Mouse (Mus musculus) bone marrow, adult 2 months (tissue): ENCODE measurements at regions not wholly inside any gene's neighbourhood (a gene's known extent, or its start where the extent isn't known, plus 50 kb on each side); places are given as distances from the start of the nearest gene placed in this dataset.

Experiments used
- CTCF ChIP-seq: fragments of 200-500 bp; IDR thresholded peaks from 2 replicates; pipeline ENCODE4 v1.5.1; 2011; ENCODE audit warnings: low read length, control low read depth; ENCODE audit not compliant: control insufficient read depth, insufficient read depth
- POLR2A ChIP-seq: fragments of 200-500 bp; IDR thresholded peaks from 2 replicates; pipeline ENCODE4 v1.6.1; 2011; ENCODE audit warnings: low read depth, mild to moderate bottlenecking, control low read depth, low read length, borderline replicate concordance; ENCODE audit not compliant: control insufficient read depth

DNA sequence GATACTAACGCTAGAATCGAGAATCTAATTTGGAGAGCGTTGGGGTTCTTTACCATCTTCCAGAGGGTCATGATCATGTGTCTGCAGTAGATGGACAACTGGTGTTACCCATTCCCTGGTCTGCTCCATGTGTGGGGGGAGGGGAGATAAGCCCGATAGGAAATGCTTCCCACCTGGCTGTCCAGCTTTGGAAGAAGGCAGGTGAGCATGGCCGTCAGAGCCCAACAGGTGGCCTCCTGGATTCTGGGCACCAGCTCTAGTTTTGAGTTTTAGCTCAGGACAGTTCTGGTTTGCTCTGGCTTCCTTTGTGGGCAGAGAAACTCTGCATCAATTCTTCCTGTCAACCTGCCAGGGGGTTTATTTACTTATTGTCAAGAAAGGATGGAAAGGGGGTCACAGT lies 60.5 kb upstream of the Cnih3 start:
- TF ChIP-seq CTCF (no peak), POLR2A (no peak)
